Mouse (Mus musculus) yolk sac, embryonic 10.5 days (tissue): ENCODE measurements around the gene Bicd2.
"Not testable (repeated sequence)": the region's sequence is repeated elsewhere in the genome, so short reads cannot be mapped to it uniquely, and the experiment has no call there.

Source experiments
- DNase-seq: peaks from one replicate; pipeline ENCODE4 v3.0.0-alpha.2; 2017; ENCODE audit warnings: low spot score

Bicd2 gene

DNA sequence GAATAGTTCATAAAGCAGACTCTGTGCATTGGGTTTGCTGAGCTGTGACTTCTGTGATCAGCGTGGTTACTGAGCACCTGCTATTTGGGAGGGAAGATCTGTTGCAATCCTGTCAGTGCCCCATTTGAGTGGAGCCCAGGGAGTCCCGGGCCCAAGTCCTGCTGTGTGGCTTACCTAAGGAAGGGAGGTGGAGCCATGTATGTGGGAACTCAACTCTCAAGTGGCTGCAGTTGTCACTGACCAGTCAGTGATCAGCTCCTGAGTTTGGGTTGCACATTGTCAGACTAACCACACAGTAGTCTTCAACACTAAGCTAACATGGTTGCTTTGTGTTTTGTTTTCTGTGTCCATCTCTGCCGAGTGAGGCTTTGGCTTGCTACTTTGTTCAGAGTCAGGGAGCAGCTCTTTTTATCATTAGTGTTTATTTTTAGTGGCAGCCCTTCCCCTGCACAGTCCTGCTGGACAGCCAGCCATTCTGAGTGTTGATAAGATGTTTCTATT lies 19.6 kb downstream of the Bicd2 start:
- DNase-seq, result no peak

DNA sequence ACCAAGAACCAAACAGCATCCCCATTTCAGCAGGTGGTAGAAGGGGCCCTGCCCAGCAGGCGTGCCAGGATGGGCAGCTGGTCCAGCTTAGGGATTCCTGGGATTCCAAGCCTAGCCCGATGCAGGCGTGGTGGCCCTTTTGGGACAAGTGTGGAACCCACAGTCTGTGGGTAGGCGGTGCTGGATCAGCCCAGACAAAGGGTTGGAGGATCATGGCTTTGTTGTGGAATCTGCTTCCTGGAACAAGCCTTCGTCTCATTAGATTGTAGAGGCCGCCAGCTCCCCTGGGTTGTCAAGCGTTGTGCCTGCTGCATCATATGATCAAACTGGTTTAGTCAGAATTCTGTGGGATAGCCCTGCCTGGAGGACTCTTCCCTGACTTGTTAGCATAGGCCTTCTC lies 21.0 kb downstream of the Bicd2 start:
- no peak for DNase-seq

- no peak for DNase-seq
Measured at GRCm38 (mm10) chr13:49362804-49363203, 21.4 kb downstream of the Bicd2 start.

DNA sequence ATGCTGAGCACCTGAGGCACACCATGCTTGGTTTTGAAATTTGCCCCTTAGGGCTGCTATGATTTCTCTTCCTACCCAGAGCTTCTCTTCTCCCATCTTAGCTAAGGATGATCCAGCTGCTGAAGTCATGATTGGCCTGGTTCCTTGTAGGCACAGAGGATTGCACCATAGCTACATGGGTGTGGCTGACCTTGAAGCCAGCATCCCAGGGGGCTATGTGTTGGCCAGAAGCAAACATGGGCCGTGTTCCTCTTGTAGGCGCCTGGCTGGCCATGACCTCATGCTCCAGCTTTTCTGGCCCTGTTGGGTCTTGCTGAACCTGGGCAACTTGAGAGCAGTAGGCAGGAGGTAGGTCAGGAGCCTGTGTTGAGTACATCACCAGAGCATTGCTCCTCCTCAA lies 23.3 kb downstream of the Bicd2 start:
- DNase-seq, result no peak

DNA sequence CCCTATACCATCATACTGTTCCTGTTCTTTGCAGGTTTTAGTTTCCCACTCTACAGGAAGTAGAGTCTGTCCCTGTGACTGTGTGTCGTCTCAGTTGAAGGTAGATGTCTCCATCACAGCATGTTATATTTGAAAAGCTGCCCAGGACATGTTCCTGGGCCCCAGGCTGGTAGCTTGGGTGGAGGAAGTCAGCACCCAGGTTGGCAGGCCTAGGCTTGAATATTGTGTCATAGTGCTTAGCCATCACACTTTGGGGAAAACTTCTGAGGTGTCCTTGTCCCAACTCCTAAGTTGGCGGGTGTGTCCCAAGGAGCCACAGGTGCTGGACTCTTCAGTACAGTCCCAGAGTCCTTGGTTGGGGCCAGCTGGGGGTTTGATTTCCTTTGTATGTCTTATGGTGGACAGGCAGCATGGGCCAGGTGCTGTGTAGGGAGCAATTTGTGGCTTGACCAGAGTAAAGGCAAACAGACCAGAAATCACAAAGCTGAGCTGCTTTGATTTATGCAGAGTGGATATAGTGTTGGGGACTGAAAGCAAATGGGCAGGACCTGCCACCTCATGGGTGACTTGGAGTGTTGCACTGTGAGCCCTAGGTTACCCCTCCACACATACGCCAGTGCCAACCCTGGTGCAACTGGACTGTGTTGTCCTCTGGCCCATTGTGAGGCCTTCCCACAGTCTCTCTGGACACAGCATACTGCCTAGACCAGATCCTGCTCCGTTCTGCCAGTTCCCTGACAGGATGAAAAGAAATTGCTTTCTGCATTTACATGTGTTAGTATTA lies 26.5 kb downstream of the Bicd2 start:
- DNase-seq, result no peak

DNA sequence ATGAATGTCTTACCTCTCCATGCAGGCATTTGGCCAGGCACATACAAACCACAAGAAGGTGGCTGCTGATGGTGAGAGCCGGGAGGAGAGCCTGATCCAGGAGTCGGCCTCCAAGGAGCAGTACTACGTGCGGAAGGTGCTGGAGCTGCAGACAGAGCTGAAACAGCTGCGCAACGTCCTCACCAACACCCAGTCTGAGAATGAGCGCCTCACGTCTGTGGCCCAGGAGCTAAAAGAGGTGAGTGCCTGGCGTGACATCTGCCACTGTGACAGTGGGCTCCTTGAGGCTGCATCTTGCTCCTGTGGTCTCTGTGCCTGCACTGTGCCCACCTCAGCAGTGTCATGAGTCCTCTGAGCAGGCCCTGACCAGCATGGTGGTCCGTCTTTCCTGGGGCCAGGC lies 28.0 kb downstream of the Bicd2 start:
- no peak for DNase-seq

DNA sequence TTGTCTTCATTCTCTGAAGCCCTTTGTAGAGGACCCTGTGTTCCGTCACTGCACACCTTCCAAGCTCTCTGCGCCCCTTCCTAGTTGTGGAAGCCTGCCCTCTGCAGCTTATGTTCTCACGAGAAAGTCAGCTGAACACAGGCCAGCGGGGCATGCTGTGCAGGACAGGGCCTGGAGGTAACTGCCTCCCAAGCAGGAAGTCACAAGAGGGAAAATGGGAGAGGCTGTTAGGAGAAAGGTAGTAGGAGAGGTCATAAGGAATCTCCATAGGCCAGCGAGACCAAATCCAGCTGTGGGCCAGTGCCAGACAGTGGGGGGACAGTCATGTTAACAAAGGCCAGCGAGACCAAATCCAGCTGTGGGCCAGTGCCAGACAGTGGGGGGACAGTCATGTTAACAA lies 28.8 kb downstream of the Bicd2 start:
- DNase-seq, result not testable (repeated sequence)

DNA sequence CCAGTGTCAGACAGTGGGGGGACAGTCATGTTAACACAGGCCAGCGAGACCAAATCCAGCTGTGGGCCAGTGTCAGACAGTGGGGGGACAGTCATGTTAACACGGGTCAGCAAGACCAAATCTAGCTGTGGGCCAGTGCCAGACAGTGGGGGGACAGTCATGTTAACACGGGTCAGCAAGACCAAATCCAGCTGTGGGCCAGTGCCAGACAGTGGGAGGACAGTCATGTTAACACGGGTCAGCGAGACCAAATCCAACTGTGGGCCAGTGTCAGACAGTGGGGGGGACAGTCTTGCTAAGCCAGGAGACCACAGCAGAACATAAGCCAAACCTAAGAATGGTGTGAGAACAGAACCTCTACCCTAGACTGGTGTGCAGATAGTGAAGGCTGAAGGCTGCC lies 29.5 kb downstream of the Bicd2 start:
- DNase-seq, result not testable (repeated sequence)

GRCm38 (mm10) chr13:49371428-49371899 lies 30.1 kb downstream of the Bicd2 start:
- DNase-seq, result peak; percentile 88

GRCm38 (mm10) chr13:49372370-49373060 lies 31.1 kb downstream of the Bicd2 start:
- DNase-seq, result peak; percentile 27

GRCm38 (mm10) chr13:49374304-49374703 lies 32.9 kb downstream of the Bicd2 start:
- no peak for DNase-seq

DNA sequence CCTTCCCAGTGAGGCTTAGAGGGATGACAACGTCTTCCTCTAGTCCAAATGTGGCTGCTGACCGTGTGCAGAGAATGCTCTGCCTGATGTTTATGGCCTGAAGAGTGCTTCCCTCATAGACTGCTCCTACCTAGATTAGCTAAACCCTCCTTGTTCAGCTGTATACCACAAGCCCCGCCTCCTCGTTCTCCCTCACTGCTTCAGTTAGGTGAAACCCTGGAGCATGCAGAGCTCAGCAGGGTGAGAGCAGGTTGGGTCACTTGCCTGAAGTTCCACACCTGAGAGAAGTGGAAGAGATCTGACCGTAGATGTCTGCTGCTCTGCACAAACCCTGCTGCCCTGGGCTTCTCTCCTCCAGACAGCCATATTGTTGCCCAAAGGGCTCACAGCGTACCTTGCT lies 33.3 kb downstream of the Bicd2 start:
- DNase-seq, result no peak

- DNase-seq, result no peak
Measured at GRCm38 (mm10) chr13:49377608-49378007, 36.2 kb downstream of the Bicd2 start.

DNA sequence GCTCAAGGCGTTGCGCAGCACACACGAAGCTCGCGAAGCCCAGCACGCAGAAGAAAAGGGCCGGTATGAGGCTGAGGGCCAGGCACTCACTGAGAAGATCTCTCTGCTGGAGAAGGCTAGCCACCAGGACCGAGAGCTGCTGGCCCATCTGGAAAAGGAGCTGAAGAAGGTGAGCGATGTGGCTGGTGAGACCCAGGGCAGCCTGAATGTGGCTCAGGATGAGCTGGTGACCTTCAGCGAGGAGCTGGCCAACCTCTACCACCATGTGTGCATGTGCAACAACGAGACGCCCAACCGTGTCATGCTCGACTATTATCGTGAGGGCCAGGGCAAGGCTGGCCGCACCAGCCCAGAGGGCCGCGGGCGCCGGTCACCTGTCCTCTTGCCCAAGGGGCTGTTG lies 37.9 kb downstream of the Bicd2 start:
- DNase-seq, result no peak

GRCm38 (mm10) chr13:49381230-49381629 lies 39.8 kb downstream of the Bicd2 start:
- DNase-seq, result peak; percentile 68

- DNase-seq, result no peak
Measured at GRCm38 (mm10) chr13:49382997-49383396, 41.6 kb downstream of the Bicd2 start.

GRCm38 (mm10) chr13:49384751-49385463 lies 43.5 kb downstream of the Bicd2 start:
- DNase-seq, result peak; percentile 32

- no peak for DNase-seq
Measured at GRCm38 (mm10) chr13:49391374-49391773, 50.0 kb downstream of the Bicd2 start.

DNA sequence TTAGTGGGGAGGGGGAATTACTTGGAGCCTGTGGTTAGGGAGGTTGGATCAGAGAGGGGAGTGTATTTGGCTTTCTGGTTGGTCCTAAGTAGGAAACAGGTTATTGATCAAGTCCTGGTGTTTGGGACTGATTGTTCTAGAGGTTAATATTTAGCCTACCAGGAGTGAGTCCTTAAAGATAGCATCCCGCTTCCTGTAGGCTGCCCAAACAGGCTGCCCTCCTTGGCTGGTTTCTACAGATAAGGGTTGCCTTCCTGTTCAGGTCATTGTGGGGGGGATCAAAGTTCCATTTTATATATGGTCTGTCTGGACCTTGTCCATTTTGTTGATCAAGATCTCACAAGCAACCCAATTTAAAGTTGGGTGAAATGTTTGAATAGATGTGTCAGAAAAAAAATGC lies 52.2 kb downstream of the Bicd2 start:
- DNase-seq, result peak; percentile 52

GRCm38 (mm10) chr13:49394886-49395447 lies 53.6 kb downstream of the Bicd2 start:
- DNase-seq, result no peak

- no peak for DNase-seq
Measured at GRCm38 (mm10) chr13:49396798-49397197, 55.4 kb downstream of the Bicd2 start.

DNA sequence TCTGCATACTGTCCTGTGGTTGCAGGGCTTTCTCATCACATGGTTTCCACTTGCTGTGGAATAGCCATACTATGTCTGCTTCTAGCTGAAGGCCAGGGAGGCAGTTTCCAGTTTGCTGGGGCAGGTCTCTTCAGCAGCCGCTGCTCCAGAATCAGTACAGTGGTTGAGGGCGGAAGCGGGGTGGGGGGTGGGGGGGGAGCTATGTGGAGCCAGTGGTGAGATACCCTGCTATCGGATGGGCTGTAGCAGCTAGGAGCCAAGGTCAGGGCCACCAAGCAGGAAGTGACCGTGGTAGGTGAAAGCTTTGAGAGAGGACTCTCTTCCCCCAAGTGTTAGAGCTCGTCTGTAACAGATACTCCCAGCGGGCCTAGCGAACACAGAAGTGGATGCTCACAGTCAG lies 56.8 kb downstream of the Bicd2 start:
- no peak for DNase-seq
